Mouse (Mus musculus): ENCODE data around the gene Oas2. TPM values are rescaled to one million over a fixed set of nuclear protein-coding genes. Genes with fewer than 3 reads are reported as not detected.

The Oas2 gene
- polyA plus RNA-seq, 1 experiment from 2014 or later: 0.60 TPM

DNA sequence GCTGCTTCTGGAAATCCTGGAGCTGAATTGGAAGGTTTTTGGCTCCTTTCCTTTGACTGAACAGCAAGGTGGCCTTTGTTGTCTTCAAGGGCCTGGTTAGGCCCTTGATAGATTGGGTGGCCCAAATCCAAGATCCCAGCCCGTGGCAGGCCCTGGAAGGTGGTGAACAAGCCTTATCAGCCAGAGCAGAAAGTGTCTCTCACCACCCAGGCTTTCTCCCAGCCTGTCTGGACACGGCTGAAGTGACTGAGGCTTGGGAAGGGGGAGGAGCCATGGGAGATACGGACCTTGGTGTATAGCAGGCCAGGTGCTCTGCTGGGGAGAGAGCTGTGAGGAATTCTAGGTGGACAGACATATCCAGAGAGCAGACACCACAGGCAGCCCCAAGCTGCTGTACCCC is 19.7 kb upstream of the Oas2 start:
- Histone ChIP-seq H3K9me3 (no peaks in the 10 kb centered on the region), H3K4me1 (replicated peaks) (no peaks in the 10 kb centered on the region), H3K36me3 (no peaks in the 10 kb centered on the region), H3K4me3 (replicated peaks) (no peak overlapping the region), H3K27ac (no peak overlapping the region), H3K27me3 (replicated peaks) (no peaks in the 10 kb centered on the region), H3K4me2 (replicated peaks) (no peak overlapping the region), H3K9ac (no peak overlapping the region)
- no peak for ATAC-seq
- WGBS: 64% methylated on average over 3 of the region's 3 CpGs

DNA sequence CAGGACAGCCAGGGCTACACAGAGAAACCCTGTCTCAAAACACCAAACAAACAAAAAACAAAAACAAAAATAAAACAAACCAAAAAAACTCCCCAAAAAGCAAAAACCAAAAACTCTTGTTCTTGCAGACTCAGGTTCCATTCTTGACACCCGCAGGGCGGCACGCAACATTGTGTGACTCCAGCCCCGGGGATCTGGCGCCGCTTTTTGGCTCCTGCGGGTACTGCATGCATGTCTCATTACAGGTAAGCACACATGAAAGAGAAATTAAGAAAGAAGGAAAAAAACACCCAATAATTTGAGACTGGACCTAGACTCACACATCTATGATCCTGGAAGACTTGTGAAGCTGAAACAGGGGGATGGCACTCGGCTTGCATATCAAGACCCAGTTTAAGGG is 15.4 kb upstream of the Oas2 start:
- ATAC-seq: no peak
- H3K4me2 ChIP-seq (replicated peaks): no peak overlapping the region
- 0 out of 2 replicates have a peak, but pooled peaks cover 5% of the 10 kb centered on the region for H3K27me3 ChIP-seq (replicated peaks)
- H3K4me3 ChIP-seq (replicated peaks): no peak overlapping the region
- WGBS: 76% methylated on average over 8 of the region's 8 CpGs
- no peak overlapping the region for H3K27ac ChIP-seq
- no peak overlapping the region for H3K9ac ChIP-seq
- no peaks in the 10 kb centered on the region for H3K9me3 ChIP-seq
- H3K36me3 ChIP-seq: no peaks in the 10 kb centered on the region
- H3K4me1 ChIP-seq (replicated peaks): no peaks in the 10 kb centered on the region

DNA sequence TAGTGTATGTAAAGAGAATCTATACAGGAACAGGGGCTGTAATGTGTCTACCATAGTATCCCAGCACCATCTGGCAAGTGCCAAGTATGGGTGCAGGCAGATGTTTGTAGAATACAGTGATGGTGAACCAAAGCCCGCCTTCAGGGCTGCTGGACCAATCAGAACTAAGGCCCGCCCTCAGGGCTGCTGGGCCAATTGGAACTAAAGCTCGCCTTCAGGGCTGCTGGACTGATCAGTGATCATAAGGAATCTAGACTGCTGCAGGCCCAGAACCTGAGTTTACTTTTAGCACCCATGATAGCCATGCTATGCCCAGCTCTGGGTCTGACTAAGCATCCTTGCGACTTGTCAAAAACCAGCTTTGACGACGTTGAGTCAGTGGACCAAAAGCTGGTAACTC is 12.2 kb upstream of the Oas2 start:
- H3K4me1 ChIP-seq (replicated peaks): no peaks in the 10 kb centered on the region
- no peak overlapping the region for H3K9ac ChIP-seq
- no peak overlapping the region for H3K4me2 ChIP-seq (replicated peaks)
- 23% methylated on average over 6 of the region's 6 CpGs for WGBS
- no peaks in the 10 kb centered on the region for H3K9me3 ChIP-seq
- ATAC-seq: no peak
- 0 out of 2 replicates have a peak, but pooled peaks cover 5% of the 10 kb centered on the region for H3K27me3 ChIP-seq (replicated peaks)
- no peak overlapping the region for H3K4me3 ChIP-seq (replicated peaks)
- H3K27ac ChIP-seq: no peak overlapping the region
- H3K36me3 ChIP-seq: no peaks in the 10 kb centered on the region

DNA sequence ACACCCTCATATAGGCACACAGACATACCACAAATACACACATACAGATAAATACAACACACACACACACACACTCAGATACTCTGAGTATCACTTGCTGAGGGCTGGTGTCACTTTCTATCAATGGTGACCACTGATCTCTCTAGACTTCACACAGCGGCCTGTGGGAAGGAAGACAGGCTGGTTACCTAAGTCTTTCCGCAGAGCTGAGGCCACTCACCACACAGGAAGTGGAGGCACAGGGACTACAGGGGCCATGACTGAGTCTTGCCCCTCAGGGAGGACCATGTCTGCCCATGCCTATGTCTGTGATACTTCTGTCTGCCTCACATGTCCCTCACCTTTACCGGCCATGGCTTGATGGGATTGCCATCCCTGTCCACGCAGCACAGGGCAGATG is 4.6 kb upstream of the Oas2 start:
- no peaks in the 10 kb centered on the region for H3K36me3 ChIP-seq
- WGBS: 81% methylated on average over 4 of the region's 4 CpGs
- no peak for ATAC-seq
- no peaks in the 10 kb centered on the region for H3K4me1 ChIP-seq (replicated peaks)
- H3K9me3 ChIP-seq: no peaks in the 10 kb centered on the region
- no peak overlapping the region for H3K4me3 ChIP-seq (replicated peaks)
- no peak overlapping the region for H3K9ac ChIP-seq
- no peak overlapping the region for H3K4me2 ChIP-seq (replicated peaks)
- H3K27ac ChIP-seq: no peak overlapping the region
- no peaks in the 10 kb centered on the region for H3K27me3 ChIP-seq (replicated peaks)

DNA sequence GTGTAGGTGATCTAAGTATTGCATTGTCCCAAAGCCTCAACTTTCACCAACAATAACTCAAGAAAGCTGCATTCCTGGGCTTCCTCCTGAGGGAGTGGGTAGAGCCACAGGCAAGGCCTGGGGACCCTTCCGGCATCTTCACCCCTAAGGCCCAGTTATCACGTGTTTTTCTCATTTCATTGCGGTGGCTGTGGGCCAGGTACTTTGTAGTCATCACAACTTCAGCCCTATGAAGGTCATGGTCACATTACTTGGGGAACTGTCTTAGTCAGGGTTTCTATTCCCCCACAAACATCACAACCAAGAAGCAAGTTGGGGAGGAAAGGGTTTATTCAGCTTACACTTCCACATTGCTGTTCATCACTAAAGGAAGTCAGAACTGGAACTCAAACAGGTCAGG is 3.1 kb upstream of the Oas2 start:
- H3K36me3 ChIP-seq: no peaks in the 10 kb centered on the region
- H3K27me3 ChIP-seq (replicated peaks): no peaks in the 10 kb centered on the region
- no peaks in the 10 kb centered on the region for H3K9me3 ChIP-seq
- WGBS: 86% methylated on average over 3 of the region's 3 CpGs
- H3K4me3 ChIP-seq (replicated peaks): no peak overlapping the region
- no peak overlapping the region for H3K9ac ChIP-seq
- H3K4me2 ChIP-seq (replicated peaks): no peak overlapping the region
- H3K27ac ChIP-seq: no peak overlapping the region
- no peak for ATAC-seq
- H3K4me1 ChIP-seq (replicated peaks): no peaks in the 10 kb centered on the region

DNA sequence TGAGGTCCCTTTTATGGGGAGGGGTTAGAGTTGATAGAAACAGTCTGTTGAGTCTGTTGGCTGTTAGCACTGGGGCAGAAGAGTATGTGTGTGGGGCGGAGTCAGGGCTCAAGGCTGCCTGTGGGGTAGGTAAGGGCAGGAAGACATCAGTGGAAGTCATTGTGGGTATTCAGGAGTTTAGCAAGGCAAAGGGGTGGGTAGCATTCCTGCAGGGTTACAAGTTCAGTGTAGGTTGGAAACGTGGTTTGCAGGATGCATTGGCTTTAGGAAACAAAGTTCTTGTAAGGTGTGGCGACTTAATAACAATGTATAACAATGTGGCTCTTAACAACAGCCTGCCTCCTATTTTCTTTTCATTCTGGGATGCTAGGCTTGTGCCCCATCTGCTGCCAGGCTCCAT is 1.6 kb upstream of the Oas2 start:
- Histone ChIP-seq H3K27ac (no peak overlapping the region), H3K4me2 (replicated peaks) (no peak overlapping the region), H3K9me3 (no peaks in the 10 kb centered on the region), H3K9ac (no peak overlapping the region), H3K4me3 (replicated peaks) (no peak overlapping the region), H3K36me3 (no peaks in the 10 kb centered on the region), H3K27me3 (replicated peaks) (no peaks in the 10 kb centered on the region), H3K4me1 (replicated peaks) (no peaks in the 10 kb centered on the region)
- ATAC-seq: no peak
- WGBS: 77% methylated on average over 3 of the region's 3 CpGs

DNA sequence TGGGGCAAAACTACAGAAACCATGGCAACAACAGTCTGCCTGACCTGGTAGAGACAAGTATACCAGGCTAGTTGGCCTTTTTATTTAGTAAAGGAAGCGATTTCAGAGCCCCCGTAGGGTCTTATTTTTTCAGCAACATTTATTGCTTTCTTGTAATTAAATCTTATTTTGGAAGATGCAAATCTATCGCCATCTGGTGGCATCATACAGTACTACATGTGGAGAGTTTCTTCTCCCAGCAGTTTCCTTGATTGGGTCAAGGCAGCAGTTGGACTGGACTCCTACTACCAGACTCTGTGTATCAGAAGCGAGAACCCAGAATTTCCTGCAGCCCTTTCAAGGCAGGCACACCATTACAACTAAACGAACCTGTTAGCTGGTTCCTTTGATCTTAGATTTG is 3.2 kb downstream of the Oas2 start:
- no peak overlapping the region for H3K9ac ChIP-seq
- no peaks in the 10 kb centered on the region for H3K9me3 ChIP-seq
- no peaks in the 10 kb centered on the region for H3K36me3 ChIP-seq
- 8% methylated on average over 5 of the region's 5 CpGs for WGBS
- no peaks in the 10 kb centered on the region for H3K27me3 ChIP-seq (replicated peaks)
- H3K4me1 ChIP-seq (replicated peaks): no peaks in the 10 kb centered on the region
- H3K4me3 ChIP-seq (replicated peaks): no peak overlapping the region
- ATAC-seq: no peak
- H3K27ac ChIP-seq: no peak overlapping the region
- H3K4me2 ChIP-seq (replicated peaks): no peak overlapping the region

DNA sequence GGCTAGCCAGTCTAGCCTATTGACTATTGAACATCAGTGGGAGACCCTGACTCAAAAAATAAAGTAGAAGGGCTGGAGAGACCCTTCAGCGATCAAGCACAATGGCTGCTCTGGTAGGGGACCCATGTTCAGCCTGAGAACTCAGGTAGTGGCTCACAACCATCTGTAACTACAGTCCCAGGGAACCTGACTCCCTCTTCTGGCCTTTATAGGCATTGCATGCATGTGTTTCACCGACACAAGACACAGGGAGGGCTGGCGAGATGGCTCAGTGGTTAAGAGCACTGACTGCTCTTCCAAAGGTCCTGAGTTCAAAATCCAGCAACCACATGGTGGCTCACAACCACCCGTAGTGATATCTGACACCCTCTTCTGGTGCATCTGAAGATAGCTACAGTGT is 7.5 kb downstream of the Oas2 start:
- Histone ChIP-seq H3K4me2 (replicated peaks) (no peak overlapping the region), H3K27ac (no peak overlapping the region), H3K36me3 (no peaks in the 10 kb centered on the region), H3K27me3 (replicated peaks) (no peaks in the 10 kb centered on the region; the same call in 1 of the 2 replicates), H3K9me3 (no peaks in the 10 kb centered on the region), H3K9ac (no peak overlapping the region), H3K4me1 (replicated peaks) (no peaks in the 10 kb centered on the region), H3K4me3 (replicated peaks) (no peak overlapping the region)
- WGBS: 33% methylated on average over 4 of the region's 4 CpGs
- ATAC-seq: no peak

DNA sequence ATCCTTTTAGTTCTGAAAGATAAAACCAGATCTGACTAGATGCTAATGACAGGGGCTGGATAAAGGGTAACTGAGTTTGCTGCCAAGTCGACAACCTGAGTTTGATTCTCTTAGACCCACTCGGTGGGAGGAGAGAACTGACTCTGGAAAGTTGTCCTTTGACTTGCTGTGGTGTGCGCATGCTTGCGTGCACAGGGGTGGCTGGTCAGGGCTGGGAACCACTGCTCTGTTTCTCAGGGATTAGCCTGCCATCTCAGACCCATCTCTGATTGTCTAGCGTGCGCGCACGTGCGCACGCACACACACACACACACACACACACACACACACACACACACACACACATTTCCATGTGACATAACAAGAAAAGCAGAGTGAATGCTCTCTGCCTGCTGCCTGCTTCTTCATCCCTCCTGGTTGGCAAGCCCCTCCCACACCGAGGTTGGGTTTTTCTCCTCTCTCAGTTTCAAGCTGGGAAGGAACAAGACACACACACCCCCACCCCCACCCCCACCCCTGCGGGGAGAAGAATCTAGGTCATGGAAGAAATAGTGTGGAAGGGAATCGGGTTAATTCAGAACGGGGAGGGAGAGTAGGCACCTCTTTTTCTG is 15.2 kb downstream of the Oas2 start:
- H3K27me3 ChIP-seq (replicated peaks): no peaks in the 10 kb centered on the region
- H3K27ac ChIP-seq: no peak overlapping the region
- H3K36me3 ChIP-seq: no peaks in the 10 kb centered on the region
- H3K4me2 ChIP-seq (replicated peaks): no peak overlapping the region
- no peaks in the 10 kb centered on the region for H3K4me1 ChIP-seq (replicated peaks)
- H3K9me3 ChIP-seq: no peaks in the 10 kb centered on the region
- H3K4me3 ChIP-seq (replicated peaks): no peak overlapping the region
- no peak overlapping the region for H3K9ac ChIP-seq
- no peak for ATAC-seq
- 75% methylated on average over 13 of the region's 14 CpGs for whole genome bisulfite sequencing

DNA sequence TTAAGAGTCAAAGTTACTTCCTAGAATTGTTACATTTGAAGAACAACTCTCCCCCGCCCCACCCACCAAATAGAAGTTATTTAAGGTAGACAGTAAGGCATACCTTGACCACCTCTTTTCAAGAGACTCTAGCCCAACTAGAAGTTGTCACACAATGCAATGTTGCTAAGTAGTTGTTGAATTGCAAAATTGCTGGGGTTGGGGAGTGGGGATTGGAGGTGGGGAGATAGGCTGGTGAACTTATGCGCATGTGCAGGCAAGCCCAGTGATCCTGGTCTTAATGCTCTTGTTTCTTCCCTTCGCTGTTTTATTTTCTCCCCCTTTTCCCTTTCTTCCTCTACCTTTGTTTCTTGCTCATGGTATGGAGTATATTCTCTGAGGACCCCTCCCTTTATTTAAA is 16.0 kb downstream of the Oas2 start:
- Histone ChIP-seq H3K4me2 (replicated peaks) (no peak overlapping the region), H3K9ac (no peak overlapping the region), H3K4me3 (replicated peaks) (no peak overlapping the region), H3K36me3 (no peaks in the 10 kb centered on the region), H3K4me1 (replicated peaks) (no peaks in the 10 kb centered on the region), H3K9me3 (no peaks in the 10 kb centered on the region), H3K27ac (no peak overlapping the region), H3K27me3 (replicated peaks) (no peaks in the 10 kb centered on the region)
- WGBS: 94% methylated on average over 3 of the region's 3 CpGs
- no peak for ATAC-seq

DNA sequence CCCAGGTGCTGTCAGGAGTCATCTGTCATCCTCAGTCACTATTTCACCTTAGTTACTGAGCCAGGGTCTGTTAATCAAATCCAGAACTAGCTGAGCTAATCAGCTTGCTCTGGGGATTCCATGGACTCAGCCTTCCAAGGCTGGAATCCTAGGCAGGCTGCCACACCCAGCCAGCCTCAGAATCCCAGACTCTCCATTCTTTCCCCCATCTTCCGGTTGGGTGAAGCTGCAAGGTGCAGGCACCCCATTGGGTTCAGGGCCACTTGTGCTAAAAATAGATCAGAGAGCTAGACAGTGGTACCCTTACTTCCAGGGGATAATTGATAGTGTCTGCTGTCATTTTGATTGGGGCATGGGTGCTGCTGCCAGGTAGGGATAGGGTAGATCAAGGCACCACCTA is 16.9 kb downstream of the Oas2 start:
- H3K9ac ChIP-seq: no peak overlapping the region
- H3K9me3 ChIP-seq: no peaks in the 10 kb centered on the region
- no peak overlapping the region for H3K4me3 ChIP-seq (replicated peaks)
- H3K4me1 ChIP-seq (replicated peaks): no peaks in the 10 kb centered on the region
- 62% methylated on average over 1 of the region's 1 CpGs for WGBS
- no peak for ATAC-seq
- no peaks in the 10 kb centered on the region for H3K27me3 ChIP-seq (replicated peaks)
- no peak overlapping the region for H3K4me2 ChIP-seq (replicated peaks)
- H3K36me3 ChIP-seq: no peaks in the 10 kb centered on the region
- no peak overlapping the region for H3K27ac ChIP-seq

DNA sequence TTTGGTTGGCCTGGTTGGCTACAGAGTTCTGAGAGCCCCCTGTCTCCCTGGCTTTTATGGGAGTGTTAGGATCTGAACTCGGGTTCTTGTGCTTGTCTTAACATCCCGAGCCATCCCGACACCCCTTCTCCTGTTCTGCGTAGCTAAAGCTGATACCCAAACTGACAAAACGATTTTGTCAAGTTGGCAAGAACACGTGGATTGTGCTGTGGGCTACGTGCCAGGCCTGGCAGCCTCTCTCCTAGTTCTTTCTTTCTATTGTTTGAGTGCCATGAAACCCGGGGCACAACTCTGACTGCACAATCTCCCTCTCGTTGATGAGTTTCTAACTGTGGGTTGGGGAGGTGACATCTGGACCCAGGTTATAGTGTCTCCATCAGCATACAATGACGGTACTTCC is 20.3 kb downstream of the Oas2 start:
- ATAC-seq: no peak
- Histone ChIP-seq H3K9me3 (no peaks in the 10 kb centered on the region), H3K27me3 (replicated peaks) (no peaks in the 10 kb centered on the region), H3K4me2 (replicated peaks) (no peak overlapping the region), H3K4me3 (replicated peaks) (no peak overlapping the region), H3K4me1 (replicated peaks) (no peaks in the 10 kb centered on the region), H3K36me3 (no peaks in the 10 kb centered on the region), H3K27ac (no peak overlapping the region), H3K9ac (no peak overlapping the region)
- WGBS: 79% methylated on average over 10 of the region's 10 CpGs

DNA sequence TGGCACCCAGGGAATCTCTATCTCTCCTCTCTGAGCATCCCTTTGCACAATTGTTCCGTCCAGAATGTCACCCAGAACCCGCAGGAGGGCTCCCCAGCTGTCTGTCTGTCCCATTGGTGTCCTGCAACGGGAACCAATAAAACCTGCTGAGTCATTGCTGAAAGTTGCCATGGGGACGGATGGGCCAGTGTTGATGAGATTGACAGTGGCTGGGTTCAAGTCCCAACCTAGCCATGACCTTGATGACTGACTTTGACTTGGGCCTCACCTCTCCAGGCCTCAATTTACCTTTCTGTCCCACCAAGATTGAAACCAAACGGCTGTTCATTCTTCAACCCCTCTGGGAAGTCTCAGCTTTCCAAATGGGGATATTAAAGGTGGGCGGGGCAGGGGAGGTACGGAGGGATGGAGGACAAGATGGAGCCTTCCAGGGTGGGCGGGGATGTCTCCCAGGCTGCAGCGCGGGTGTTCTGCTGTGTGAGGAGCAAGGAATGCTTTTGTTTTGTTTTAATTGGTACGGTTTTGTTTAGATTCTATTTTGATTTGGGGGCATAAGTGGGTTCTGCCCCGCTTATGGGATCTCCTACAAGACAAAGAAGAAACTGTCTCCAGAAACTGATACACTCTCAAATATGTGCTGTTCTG is 23.7 kb downstream of the Oas2 start:
- ATAC-seq: no peak
- Histone ChIP-seq H3K27ac (no peak overlapping the region), H3K4me1 (replicated peaks) (no peaks in the 10 kb centered on the region), H3K9me3 (no peaks in the 10 kb centered on the region), H3K4me2 (replicated peaks) (no peak overlapping the region), H3K9ac (no peak overlapping the region), H3K4me3 (replicated peaks) (no peak overlapping the region), H3K27me3 (replicated peaks) (no peaks in the 10 kb centered on the region), H3K36me3 (no peaks in the 10 kb centered on the region)
- WGBS: 58% methylated on average over 12 of the region's 12 CpGs
